Mouse (Mus musculus): Measurements from ENCODE around the gene Gigyf2.
"Not testable (repeated sequence)": the region's sequence is repeated elsewhere in the genome, so short reads cannot be mapped to it uniquely, and the experiment has no call there.

- TF ChIP-seq CTCF (IDR thresholded peaks at IDR 0.05; ENCODE audit: low read depth); EP300 (optimal IDR thresholded peaks at IDR 0.05): not testable (repeated sequence)
These were observed 133.1 kb downstream of the Gigyf2 start for GRCm38 (mm10) chr1:87459856-87460255.
